Mouse (Mus musculus) cerebral cortex, adult 2 months (tissue): ENCODE data around the gene Sdhb.

Source experiments
- WGBS: fragments of 180-500 bp; shearing (Covaris S2); methylation state at CpG from one replicate; pipeline ENCODE4 v1.1.7; 2018; 5-methylcytosine and 5-hydroxymethylcytosine counted together

The Sdhb gene

DNA sequence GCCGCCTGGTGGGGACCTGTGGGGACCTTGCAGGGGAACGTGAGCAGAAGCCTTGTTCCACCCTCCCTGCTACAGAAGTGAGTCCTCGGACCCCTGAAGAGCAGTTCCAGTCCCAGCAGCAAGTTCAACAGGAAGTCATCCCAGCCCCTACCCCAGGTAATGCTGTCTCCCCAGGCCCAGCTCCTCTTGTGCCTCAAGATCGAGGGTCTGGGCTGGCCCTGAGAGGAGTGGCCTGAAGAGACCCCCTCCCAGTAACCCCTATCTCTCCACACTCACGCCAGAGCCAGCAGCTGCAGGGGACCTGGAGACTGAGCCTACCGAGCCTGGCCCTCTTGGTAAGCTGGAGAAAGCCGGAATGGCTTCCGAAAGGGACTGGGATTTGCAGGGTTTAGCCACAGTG lies 53.1 kb downstream of the Sdhb start:
- 84% methylated on average over 8 of the region's 8 CpGs for WGBS

- WGBS = 90% methylated on average over 11 of the region's 11 CpGs
Observed at GRCm38 (mm10) chr4:141014856-141015255, 53.9 kb downstream of the Sdhb start.

- WGBS = 65% methylated on average over 7 of the region's 7 CpGs
Observed at GRCm38 (mm10) chr4:141015356-141015755, 54.4 kb downstream of the Sdhb start.

- 47% methylated on average over 9 of the region's 9 CpGs for WGBS
Observed at GRCm38 (mm10) chr4:141016311-141016710, 55.3 kb downstream of the Sdhb start.

DNA sequence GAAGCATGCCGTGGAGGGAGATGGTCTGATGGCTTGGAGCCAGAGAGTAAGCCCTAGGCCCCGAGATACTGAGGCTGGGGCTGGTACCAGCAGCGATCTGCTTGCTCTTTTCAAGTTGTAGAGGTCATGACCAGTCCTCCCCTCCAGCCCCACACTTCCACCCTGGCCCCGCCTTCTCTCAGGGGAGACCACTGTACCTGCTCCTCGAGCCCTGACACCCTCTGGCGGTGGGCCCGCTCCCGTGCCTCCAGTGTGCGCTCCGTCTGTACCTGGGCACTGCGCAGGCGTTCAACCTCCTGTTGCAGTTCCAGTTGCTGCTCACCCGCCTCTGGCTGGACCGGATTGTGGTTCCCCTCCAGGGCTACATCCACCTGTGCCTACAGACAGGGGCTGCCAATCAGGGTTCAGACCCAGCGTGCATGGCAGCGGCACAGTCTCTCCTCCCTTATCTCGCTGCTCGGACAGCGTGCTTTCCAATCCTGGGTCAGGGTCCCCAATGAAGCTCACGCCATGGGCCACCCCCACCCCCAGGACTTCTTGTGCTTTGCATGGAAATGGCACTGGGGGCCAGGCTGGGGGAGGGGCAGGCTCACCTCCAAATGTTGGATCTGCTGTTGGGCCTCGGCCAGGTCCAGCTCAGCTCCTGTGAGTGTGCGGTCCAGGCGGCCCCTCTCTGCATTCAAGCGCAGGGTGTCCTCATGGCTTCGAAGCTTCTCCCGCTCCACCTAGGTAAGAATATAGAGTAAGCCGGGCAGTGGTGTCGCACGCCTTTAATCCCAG lies 56.8 kb downstream of the Sdhb start:
- WGBS = 88% methylated on average over 29 of the region's 29 CpGs

DNA sequence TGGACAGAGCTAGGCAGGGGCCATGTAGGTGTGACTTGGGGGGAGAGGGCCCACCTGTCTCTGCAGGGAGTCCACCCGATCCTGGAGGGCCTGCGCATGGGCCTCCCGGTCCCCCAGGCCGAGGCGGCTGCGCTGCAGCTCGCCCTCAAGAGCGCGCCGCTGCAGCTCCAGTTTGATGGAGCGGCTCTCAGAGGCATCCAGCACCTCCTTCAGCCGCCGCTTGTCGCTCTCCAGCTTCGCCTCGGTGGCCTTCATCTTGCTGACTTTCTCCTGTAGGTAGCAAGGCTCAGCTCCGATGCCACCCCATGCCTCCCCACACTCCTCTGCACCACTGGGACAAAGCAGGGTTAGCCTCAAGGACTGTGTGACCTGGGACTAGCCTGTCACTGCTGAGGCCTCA lies 59.2 kb downstream of the Sdhb start:
- WGBS = 90% methylated on average over 17 of the region's 17 CpGs

DNA sequence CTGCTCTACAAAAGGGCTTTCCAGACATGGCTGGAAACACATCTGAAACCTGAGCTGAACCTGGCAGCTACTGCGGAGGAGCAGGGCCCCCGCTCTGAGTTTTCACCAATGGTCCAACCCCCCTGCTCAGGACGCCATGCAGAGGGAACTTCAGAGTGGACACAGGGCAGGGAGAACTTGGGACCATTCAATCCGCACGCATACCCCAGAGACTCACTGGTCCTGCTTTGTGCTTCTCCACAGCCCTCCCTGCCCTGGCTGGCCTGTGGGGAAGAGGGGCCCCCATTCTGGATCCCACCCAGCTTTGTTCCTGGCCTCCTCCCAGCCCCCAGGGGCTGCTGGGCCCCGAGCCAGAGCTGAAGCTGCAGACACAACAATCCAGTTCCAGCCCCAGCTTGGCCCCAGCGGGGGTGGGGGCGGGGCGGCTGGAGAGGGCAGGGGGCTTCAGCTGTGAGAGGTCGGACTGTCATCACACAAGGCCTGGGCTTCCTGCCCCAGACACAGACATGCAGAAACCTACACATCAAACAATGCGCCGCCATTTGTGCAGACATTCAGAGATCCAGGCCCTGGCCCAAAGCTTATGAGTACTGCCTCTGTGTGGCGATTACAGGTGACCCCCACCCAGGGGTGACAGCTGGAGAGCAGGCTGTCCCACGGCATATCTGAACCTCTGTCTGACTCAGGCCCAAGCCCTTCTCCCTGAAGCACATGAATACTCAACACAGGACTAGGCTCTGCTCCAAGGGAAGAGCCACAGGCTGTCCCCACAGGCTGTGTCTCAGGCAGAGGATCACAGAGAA lies 60.0 kb downstream of the Sdhb start:
- WGBS = 43% methylated on average over 14 of the region's 14 CpGs

DNA sequence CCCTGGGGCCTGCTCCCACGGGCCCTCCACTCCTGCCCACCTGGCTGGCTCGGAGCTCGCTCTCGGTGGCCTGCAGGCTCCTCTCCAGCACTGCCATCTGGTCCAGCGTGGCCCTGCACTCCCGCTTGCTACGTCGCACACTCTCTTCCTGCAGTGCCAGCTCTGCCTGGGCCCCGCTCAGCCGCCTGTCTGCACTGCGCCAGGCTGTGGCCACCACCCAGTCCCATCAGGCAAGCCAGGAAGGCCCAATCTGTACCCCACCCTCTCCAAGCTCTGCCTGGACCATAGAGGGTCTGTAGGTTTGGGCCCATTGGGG lies 60.6 kb downstream of the Sdhb start:
- WGBS = 23% methylated on average over 11 of the region's 11 CpGs

- WGBS = 33% methylated on average over 9 of the region's 9 CpGs
Observed at GRCm38 (mm10) chr4:141024052-141024451, 63.0 kb downstream of the Sdhb start.

- WGBS = 90% methylated on average over 27 of the region's 27 CpGs
Observed at GRCm38 (mm10) chr4:141024992-141025391, 64.0 kb downstream of the Sdhb start.
